Mouse (Mus musculus) 3134 (cell line): ENCODE measurements at regions not wholly inside any gene's neighbourhood (a gene's known extent, or its start where the extent isn't known, plus 50 kb on each side); places are given as distances from the start of the nearest gene placed in this dataset.

Experiments
- DNase-seq: peaks from one replicate; pipeline ENCODE4 v3.0.0-alpha.2; 2011; ENCODE audit warnings: low spot score; ENCODE audit not compliant: insufficient read length; ENCODE audit errors: extremely low read depth

DNA sequence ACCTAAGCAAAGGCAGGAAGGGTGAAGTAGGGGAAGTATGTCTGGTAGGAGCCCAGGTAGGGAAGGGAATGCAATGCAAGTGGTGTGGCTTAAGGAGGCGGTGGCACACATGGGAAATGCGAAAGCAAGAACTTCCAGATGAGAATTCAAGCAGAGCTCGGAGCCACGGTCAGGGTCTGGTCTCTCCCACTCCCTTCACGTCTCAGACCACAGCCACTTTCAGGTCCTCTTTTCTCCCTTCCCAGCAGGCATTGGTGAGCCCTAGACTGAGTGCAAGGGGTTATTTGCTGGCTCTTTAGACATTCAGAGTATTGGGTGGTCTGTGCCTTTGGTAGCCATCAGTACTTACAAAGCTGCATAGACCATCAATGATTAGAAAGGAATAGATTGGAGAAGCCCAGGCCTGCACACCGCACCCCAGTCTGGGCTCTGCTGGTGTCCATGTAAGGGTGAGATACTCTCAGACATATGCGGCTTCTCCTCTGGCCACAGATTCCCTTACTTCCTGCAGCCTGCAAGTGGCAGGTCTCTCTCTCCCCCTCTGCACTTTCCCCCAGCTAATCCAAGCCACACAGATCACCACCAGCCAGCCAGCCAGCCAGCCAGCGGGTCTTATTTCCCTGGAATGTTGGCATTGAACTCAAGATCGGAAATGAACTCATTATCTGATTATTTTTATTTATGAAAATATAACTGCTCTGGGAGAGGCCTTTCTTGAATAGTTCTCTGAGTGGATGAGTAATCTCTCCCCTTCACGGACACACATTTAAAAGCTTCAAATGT is 113.6 kb downstream of the Zfp36l2 start:
- peak; percentile 82 for DNase-seq

DNA sequence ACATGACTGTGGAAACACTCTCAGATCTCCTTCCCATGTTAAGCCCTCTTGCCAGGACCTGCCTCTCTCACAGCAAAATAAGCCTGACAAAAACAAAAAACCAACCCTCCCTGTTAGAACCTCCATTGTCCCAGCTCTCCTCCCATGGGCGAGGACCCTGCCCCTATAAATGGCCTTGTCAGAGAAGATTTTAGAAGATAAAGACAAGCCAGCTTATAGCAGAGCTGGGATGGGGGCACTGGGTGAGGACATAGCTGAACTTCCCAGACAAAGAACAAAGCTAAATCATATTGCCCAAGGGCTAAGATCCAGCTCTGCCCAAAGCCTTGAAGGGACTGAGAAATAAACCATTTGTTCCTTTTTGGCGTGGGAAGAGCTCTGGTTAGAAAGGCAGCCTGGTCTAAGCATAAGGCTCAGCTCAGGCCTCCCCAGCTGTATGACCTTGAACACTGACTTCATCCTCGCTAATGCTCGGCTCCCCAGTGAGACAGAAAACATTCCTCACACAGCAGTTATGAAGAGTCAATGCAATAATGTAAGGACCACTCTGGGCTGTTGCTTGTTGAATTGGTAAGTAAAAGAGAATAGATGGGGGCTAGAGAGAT is 115.2 kb downstream of the Zfp36l2 start:
- no peak for DNase-seq

DNA sequence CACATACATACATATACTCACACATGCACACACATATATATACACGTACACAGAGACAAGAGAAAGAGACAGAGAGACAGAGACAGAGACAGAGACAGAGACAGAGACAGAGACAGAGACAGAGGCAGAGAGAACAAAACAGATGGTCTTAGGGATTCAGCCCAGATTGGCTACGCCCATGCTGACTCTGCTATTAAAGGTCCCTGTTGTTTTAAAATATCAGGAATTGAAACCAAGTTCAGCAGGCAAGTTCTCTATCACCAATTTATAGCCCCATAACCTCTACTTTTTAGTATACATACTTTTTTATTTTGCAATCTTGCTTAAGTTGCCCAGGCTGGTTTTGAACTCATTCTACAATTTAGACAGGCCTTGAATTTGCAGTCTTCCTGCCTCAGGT is 115.9 kb downstream of the Zfp36l2 start:
- DNase-seq, result no peak

DNA sequence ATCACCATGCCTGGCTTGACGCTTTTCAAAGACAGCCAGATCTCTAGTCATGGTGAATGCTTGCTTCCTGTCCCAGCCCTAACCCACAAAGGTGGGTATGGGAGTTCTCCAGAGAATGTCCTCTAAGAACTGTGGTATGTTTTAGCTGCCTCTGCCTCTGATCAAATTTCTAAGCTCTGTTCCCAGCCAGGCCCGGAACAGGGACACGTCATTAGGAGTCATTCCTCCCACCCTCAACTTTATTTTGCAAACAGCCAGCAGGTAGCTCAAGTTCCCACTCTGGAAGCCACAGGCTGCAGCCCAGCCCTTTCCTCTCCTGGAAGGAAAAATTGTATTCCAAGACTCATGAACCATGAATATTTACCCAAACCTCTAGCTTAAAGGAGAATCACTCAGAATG is 117.2 kb downstream of the Zfp36l2 start:
- peak; percentile 76 for DNase-seq

DNA sequence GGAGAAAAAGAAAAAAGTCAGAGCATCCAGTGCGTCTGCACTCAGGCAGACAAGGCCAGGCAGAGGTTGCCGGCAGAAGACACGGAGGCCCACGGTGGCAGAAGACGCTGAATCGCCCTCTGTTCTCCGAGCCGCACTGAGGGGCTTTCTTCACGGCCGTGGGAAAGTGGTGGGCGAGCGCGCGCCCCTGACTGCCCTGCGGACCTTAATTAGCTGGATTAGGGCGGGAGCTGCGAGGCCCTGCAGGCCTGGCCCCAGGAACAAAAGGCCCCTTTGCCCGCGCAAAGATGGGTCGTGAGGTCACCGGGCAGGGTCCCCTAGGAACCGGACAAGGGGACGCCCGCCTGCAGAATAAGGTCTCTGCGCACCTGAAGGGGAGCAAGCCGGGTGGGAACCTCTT is 120.6 kb downstream of the Zfp36l2 start:
- no peak for DNase-seq

DNA sequence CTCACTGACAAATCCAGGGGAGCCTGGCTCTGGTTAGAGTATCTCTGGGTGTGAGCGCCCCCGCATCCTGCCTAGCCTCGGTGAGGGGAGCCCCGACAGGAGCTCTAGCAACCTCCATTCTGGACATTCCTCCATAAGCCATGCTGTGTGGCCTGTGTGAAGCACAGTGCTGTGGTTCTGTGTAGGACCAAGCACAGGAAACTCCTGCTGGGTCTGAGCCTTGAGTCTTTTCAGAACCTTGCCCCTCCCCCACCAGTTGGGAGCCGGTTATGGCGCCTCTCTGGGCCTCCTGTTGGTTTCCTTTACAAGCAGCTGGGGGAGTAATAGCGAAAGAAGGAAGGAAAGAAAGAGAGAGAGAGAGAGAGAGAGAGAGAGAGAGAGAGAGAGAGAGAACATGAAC is 124.0 kb downstream of the Zfp36l2 start:
- DNase-seq, result no peak

DNA sequence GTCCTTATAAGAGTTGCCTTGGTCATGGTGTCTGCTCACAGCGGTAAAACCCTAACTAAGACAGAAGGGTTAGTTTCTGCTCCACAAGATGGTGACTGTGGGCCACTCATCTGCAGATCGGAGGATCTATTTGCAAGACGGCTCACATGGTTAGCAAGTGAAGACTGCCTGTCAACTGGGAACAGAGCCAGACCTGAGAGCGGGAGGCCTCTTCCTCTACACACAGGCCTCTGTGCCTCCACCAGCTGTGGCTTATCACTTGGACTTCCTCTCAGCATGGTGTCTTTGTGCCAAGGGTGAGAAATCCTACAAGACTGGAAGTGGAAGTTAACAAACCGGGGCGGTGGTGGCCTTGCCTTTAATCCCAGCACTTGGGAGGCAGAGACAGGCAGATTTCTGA is 126.1 kb downstream of the Zfp36l2 start:
- DNase-seq, result no peak

DNA sequence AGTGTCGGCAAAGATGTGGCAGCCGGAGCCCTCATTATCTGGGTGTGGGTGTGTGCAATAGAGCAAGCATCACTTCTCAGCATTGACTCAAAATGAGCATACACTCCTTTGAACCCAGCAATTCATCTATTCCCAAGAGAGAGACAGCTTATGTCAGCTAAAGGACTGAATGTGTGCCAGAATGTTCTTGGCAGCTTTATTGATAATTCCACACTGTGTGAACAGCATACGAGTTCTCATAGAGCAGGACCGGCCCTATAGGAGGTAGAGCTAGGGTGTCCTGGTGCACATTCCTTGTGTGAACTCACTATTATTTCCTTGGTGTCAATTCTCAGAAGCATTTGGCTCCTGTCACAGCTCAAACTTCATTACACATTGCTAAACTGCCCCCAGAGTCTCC is 131.3 kb downstream of the Zfp36l2 start:
- DNase-seq, result no peak

DNA sequence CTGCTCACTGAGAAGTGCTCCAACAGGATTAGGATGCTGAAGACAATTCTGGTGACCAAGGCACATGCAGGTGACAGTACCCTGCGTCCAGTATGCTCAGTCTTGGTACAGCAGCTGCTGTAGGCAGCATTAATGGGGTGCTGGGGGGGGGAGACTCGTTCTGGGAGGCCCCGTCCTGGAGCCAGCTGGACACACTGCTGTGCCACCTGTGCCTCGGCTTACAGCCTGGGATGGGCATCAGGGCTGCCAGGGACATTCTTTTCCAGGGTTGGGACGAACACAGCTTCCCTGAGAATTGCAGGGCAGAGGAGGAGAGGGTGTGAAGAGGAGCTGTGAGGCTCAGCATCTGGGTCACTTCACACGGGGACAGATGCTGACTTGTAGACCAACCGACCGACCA is 135.3 kb downstream of the Zfp36l2 start:
- no peak for DNase-seq

DNA sequence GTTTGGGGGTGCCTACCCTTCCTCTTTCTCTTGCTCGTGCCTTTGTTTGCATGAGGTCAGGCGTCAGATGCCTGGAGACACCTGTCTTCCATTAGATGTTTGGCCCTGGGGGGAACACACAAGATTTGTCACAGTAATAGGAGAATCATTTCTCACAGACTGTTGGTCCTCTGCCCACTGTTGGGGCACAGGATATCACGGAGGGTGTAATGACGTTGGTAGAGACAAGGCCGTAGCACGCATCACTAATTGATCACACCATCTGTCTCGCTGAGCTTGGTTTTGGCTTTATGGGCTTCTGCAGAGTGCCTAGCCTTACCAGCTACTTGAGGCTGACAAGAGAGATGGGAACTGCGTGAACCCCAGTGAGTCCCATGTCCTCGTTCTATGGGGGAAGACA is 136.5 kb downstream of the Zfp36l2 start:
- DNase-seq, result no peak

DNA sequence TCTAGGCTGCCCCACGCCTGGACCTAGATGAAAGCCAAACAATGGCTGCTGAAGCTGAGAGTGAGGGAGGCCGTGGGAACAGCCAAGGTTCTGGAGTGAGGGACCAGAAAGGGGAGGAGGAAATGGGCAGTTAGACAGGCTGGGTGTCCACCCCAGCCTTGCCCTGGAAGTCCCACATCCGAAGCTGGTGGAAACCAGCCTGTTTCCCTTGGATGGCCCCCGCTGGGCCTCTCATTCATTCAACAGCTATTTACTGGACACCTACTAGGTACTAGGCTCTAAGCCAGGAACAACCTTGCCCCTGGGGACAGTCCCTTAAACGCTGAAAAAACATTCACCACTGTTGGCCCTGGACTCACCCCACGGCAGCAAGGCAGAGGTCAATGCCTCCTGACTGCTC is 139.2 kb downstream of the Zfp36l2 start:
- peak; percentile 59 for DNase-seq

DNA sequence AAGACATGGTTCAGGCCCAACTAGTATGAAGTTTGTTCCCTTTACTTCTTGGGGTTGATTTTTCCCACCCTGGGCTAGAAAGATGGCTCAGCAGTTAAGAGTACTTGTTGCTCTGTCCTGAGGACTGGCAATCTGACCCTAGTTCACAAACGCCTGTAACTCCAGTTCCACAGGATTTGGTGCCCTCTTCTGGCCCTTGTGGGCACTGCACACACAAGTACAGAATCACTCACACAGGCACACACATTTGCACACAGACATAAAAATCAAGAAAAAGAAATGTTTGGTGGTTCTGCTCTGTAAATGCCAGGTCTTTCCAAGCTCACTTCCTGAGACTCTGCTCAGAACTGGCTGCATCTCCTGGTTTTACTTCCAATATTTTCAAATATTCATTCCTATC is 140.2 kb downstream of the Zfp36l2 start:
- DNase-seq, result no peak

DNA sequence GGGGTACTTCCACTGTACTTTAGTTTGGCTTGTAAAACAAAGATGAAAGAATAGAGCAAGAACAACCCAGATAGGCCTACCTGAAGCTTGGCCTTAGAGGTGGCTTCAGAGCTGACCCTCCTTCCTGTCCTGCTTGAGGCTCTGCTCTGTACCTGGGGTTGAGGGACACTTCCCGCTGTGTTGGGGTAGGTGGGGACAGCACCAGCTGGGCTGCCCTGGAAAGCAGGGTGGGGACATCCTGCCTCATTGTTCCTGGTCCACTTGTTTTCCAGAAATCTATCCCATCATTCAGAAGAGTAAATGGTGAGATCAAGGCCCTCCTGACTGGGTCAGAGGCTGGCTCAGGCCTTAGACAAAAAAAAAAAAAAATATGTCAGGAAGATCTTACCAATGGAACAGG is 141.9 kb downstream of the Zfp36l2 start:
- DNase-seq, result no peak

DNA sequence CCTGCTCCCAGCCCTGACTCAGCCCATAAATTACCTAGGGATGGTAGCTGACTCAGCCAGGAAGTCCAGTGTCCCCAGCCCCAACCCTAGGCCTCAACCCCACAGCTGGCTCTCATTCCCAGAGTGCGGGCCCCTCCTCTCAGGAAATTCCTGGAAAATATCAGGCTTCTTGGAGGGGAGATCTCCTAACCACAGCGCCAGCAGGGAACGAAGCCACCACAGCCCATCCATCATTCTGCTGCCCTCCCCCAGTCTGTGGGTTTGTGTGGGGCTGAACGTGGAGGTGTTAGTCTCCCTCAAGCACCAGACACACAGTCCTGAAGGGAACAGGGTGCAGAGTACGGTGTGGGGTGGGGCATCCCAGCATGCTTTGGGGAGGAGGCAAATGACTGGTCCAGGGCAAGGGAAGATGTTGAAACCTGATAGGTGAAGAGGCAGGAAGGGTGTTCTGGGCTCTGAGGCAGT is 143.2 kb downstream of the Zfp36l2 start:
- peak; percentile 89 for DNase-seq

DNA sequence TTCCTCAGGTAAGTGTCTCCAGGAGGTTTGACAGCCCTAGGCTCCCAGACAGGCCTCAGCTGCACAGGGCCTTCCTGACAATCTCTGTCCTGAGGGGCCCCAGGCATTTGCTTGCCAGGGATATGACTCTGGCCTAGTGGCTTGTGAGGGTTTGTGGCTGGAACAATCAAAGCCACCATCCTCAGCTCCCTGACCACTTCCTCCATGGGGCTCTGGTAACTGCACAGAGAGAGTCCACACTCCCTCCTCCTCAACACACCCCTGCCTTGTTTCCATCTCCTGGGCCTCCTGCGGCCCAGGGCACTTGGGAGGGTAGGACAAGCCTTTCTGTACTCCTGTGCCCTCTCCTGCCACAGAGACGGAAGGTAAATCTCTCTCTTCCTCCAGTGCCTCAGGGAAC is 144.6 kb downstream of the Zfp36l2 start:
- DNase-seq, result peak; percentile 69

DNA sequence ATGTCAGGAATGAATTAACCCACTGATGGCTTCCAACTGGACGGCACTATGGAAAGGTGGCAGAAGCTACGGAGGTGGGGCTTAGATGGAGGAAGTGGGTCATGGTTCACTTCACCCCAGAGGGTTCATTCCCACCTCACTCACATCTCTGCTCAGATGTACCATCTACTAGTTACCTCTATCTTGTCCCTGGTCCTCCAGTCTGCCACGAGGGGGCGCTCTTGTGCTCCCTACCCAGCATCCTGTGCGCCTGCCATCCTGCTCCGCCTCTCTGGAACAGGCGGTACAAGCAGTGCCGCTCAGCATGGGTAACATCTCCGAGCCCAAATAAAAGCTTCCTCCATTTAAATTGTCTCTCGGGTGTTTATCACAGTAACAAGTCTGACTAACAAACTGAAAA is 148.3 kb downstream of the Zfp36l2 start:
- no peak for DNase-seq

DNA sequence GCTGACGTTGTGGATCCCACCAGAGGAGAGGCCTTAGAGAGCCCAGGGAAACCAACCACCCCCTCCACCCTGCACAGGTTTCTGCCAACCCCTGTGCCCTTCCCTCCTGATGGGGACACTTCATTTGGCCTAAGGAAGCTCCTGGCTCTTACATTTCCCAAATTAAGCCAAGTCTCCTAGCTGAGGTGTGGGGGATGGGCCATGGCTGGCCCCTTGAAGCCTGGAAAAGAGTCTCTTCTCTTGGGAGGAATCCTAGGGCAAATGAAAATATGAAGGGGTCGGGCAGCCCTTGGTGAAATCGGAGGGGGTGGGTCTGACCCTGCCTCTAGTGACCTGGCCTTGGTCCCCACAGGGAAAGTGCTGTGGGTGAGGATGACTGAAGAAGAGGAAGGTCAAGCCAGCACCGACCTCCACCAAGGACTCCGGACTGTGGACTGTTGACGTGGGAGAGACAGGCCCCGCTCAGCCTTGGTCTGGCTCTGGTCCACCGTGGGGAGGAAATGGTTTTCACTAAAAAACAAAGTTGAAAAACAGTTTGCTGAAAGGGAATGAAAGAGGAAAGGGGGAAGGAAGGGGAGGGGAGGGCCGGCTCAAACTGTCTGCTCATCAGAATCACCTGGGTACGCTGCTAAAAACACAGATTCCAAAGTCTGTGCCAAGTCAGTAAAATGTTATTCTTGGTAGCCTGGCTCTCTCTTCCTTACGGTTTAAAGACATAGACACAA is 150.0 kb downstream of the Zfp36l2 start:
- DNase-seq, result no peak

DNA sequence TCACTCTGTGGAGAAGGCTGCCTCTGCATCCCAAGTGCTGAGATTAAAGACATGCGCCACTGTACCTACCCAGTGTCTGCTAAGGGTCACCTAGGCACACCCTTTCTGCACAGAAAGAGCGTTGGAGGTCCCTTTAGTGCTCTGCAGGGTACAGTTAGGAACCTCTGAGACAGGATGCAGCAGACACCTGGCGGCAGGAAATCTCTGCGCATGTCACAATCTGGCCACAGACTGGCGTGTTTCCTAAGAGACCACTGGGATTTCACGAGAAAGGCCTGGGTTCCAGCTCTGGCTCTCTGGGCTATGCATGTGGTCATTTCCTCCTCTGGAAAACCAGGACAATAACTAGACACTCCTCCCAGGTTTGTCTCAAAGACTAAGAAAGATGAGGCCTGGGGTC is 151.7 kb downstream of the Zfp36l2 start:
- no peak for DNase-seq

DNA sequence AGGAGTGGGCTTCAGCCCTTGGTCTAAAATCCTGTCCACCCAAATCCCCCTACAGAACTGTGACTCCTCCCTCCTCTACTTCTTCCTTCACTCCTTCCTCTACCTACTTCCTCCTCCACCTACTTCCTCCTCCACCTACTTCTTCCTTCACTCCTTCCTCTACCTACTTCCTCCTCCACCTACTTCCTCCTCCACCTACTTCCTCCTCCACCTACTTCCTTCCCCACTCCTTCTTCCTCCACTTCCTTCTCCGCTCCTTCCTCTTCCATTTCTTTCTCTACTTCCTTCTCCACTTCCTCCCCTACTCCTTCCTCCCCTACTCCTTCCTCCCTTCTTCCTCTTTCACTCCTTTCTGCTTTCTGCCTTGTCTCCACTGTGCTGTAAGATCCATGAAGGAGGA is 152.9 kb downstream of the Zfp36l2 start:
- DNase-seq, result no peak

DNA sequence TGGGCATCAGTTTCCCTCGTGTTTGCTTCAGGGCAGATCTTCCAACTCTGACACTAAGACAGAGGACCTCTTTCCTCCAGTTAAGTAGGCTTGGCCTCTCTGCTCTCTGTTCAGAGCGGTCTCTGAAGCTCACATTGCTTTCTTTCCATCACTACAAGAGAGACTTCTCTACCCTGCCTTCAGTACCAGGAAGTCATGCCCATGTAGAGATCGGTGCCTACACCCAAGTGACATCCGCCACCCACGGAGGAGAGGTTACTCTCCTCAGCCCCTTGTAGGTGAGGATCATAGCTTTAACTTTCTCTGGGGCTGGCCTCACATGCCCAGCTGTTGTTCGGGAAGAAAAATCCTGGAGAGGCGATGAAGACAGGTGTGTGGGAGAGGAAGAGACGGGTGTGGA is 155.3 kb downstream of the Zfp36l2 start:
- no peak for DNase-seq

DNA sequence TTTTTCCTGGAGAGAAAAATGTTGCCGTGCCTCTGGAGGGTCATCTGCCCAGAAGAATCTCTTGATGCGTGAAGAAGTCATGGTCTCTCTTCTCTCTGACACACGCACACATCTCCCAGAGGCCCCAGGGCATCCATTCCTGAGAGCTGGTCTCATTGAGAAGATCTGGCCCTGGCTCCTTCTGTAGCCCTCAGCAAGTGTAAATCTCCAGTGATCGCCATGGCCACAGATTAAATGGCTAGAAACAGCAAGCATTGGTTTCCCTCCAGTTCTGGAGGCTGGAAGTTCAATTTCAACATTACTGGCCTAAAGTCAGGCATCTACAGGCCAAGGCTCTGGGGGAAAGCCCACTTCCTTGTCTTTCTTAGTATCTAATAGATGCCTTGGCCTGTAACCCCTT is 155.9 kb downstream of the Zfp36l2 start:
- DNase-seq, result no peak

DNA sequence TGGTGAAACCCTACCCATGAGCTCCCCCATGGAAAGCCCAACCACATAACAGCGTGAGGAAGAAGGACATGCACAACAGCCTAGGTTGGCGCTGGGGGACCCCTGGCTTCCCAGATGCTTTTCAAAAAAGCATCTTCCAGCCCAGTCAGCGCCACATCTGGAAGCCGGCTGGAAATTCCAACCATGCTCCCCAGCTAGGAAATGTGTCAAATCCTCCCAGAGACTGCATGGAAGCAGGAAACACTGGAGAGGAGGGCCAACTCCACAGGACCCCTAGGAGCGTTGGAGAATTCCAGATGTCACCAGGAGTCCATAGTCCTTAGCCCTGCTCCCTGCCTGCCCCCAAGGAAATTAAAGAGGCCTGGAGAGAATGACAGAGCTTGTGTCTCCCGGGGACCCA is 156.4 kb downstream of the Zfp36l2 start:
- DNase-seq, result no peak
